Mouse (Mus musculus): ENCODE measurements around the gene Socs4. TPM values are rescaled to one million over a fixed set of nuclear protein-coding genes. Genes with fewer than 3 reads are reported as not detected.

Socs4 gene
- total and polyA plus RNA-seq, 3 experiments, result 7.0 to 25.1 (median 13.2) TPM

DNA sequence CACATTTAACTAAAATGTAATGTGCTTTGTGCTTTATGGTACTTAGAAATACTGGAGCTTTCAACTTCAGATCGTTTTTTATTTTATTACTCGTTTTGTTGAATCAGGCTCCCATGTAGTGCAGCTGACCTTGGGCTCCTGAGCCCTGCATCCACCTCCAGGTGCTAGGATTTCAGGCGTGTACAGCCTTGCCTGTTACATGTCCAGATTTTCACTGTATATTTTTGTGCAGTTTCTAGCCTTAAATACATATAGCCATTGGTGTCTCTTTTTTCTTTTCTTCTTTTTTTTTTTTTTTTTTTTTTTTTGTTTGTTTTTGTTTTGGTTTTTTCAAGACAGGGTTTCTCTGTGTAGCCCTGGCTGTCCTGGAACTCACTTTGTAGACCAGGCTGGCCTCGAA, 4.8 kb downstream of the Socs4 start:
- no peaks in the 10 kb centered on the region for H3K27me3 ChIP-seq (replicated peaks)
- dilution Hi-C loops (cut with MboI; ENCODE audit: extremely low pct_ligation_motif_present, extremely low pct_unique_long_range_greater_than_20kb, low sequenced_read_pairs) (no loop called here), in situ Hi-C loops (cut with MboI; ENCODE audit: low pct_ligation_motif_present, low pct_unique_long_range_greater_than_20kb, low sequenced_read_pairs) (no loop called here)
- peaks cover 4 to 26% of the 10 kb centered on the region in 2 experiments; a peak in 2 of 4 replicates for H3K4me1 ChIP-seq (ENCODE audit: control insufficient read depth in 1 of 2, insufficient read depth in 2 of 2)
- DNase-seq (ENCODE audit: extremely low read depth), result no peak
- H3K9me3 ChIP-seq (replicated peaks; ENCODE audit: low read length), result no peaks in the 10 kb centered on the region
- H3K4me3 ChIP-seq (replicated peaks in 1 of 3; ENCODE audit: low read depth in 2 of 3, low read length in 2 of 3, poor library complexity in 1 of 3), result no peak overlapping the region
- H3K4me2 ChIP-seq (ENCODE audit: insufficient read depth, low read depth, poor library complexity, severe bottlenecking), result no peak overlapping the region
- peaks cover 12 to 30% of the 10 kb centered on the region in 2 experiments for H3K36me3 ChIP-seq (replicated peaks in 1 of 2; ENCODE audit: control insufficient read depth in 1 of 2, insufficient read depth in 1 of 2, low read length in 1 of 2)
- no peak overlapping the region for H3K9ac ChIP-seq (ENCODE audit: insufficient read depth, low read depth)
- TF ChIP-seq TBP (conservative IDR thresholded peaks at IDR 0.05; ENCODE audit: low read depth, low read length) (no peak), RAD21 (IDR thresholded peaks at IDR 0.05; ENCODE audit: low read depth, low read length) (no peak), CTCF (conservative IDR thresholded peaks at IDR 0.05 in 1 of 2, IDR thresholded peaks at IDR 0.05 in 1 of 2; ENCODE audit: low read depth in 2 of 2, low read length in 2 of 2) (no peak), ZC3H11A (IDR thresholded peaks at IDR 0.05; ENCODE audit: low read depth, low read length) (no peak), JUND (conservative IDR thresholded peaks at IDR 0.05; ENCODE audit: low read depth, low read length) (no peak), SIN3A (IDR thresholded peaks at IDR 0.05; ENCODE audit: low read length) (no peak), E2F4 (IDR thresholded peaks at IDR 0.05; ENCODE audit: insufficient replicate concordance, low read depth, low read length) (no peak), ZMIZ1 (IDR thresholded peaks at IDR 0.05; ENCODE audit: low read depth, low read length) (no peak), KAT2A (IDR thresholded peaks at IDR 0.05; ENCODE audit: insufficient replicate concordance, low read length) (no peak), UBTF (IDR thresholded peaks at IDR 0.05; ENCODE audit: low read depth, low read length) (no peak), CHD2 (IDR thresholded peaks at IDR 0.05; ENCODE audit: low read length) (no peak)
- H3K27ac ChIP-seq (ENCODE audit: insufficient read depth, low read depth), result no peak overlapping the region
- peaks cover 62% of the 10 kb centered on the region for H3K79me2 ChIP-seq (replicated peaks; ENCODE audit: control insufficient read depth, extremely low read depth, insufficient read depth, poor library complexity, severe bottlenecking)

DNA sequence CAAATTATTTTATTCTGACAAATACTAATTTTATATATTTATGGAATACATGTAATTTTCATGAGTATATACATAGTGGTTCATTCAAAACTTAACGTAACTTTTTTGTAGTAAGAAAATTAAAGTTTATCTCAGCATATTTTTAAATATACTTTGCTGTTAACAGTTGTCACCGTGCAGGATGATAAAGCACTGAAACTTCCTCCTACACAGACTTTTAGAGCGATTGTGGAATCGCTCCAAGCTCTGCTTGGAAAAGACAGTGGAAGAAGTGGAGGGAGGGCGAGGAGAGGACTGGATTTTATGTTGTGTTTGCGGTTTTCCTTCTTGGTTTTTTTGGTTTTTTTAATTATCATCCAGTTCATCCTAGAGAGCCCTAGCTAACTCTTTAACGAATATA, 6.8 kb downstream of the Socs4 start:
- in situ Hi-C loops (cut with MboI; ENCODE audit: low pct_ligation_motif_present, low pct_unique_long_range_greater_than_20kb, low sequenced_read_pairs) (no loop called here), dilution Hi-C loops (cut with MboI; ENCODE audit: extremely low pct_ligation_motif_present, extremely low pct_unique_long_range_greater_than_20kb, low sequenced_read_pairs) (no loop called here)
- no peak overlapping the region for H3K27ac ChIP-seq (ENCODE audit: insufficient read depth, low read depth)
- peaks cover 4 to 25% of the 10 kb centered on the region in 2 experiments; a peak in 2 of 4 replicates for H3K4me1 ChIP-seq (ENCODE audit: control insufficient read depth in 1 of 2, insufficient read depth in 2 of 2)
- no peak overlapping the region for H3K9ac ChIP-seq (ENCODE audit: insufficient read depth, low read depth)
- no peak for DNase-seq (ENCODE audit: extremely low read depth)
- no peaks in the 10 kb centered on the region for H3K9me3 ChIP-seq (replicated peaks; ENCODE audit: low read length)
- H3K4me3 ChIP-seq (replicated peaks in 1 of 3; ENCODE audit: low read depth in 2 of 3, low read length in 2 of 3, poor library complexity in 1 of 3), result no peak overlapping the region
- no peak for TF ChIP-seq NRF1 (IDR thresholded peaks at IDR 0.05; ENCODE audit: low read depth, low read length)
- no peak for TF ChIP-seq SMC3 (IDR thresholded peaks at IDR 0.05; ENCODE audit: low read depth, low read length)
- no peak for TF ChIP-seq USF2 (conservative IDR thresholded peaks at IDR 0.05; ENCODE audit: low read depth, low read length)
- no peak for TF ChIP-seq HCFC1 (IDR thresholded peaks at IDR 0.05; ENCODE audit: low read depth, low read length)
- no peak for TF ChIP-seq GABPA (IDR thresholded peaks at IDR 0.05; ENCODE audit: insufficient replicate concordance, low read depth, low read length)
- no peak for TF ChIP-seq JUN (IDR thresholded peaks at IDR 0.05; ENCODE audit: insufficient read depth, low read depth, low read length)
- TF ChIP-seq MAZ (IDR thresholded peaks at IDR 0.05; ENCODE audit: low read depth, low read length), result no peak
- TF ChIP-seq USF1 (IDR thresholded peaks at IDR 0.05; ENCODE audit: low read depth, low read length), result no peak
- no peak for TF ChIP-seq KAT2A (IDR thresholded peaks at IDR 0.05; ENCODE audit: insufficient replicate concordance, low read length)
- no peak for TF ChIP-seq UBTF (IDR thresholded peaks at IDR 0.05; ENCODE audit: low read depth, low read length)
- TF ChIP-seq BHLHE40 (IDR thresholded peaks at IDR 0.05; ENCODE audit: low read depth, low read length), result no peak
- no peak for TF ChIP-seq CHD1 (IDR thresholded peaks at IDR 0.05; ENCODE audit: low read depth, low read length)
- TF ChIP-seq POLR2A (IDR thresholded peaks at IDR 0.05; ENCODE audit: low read depth, low read length), result no peak
- no peak for TF ChIP-seq E2F4 (IDR thresholded peaks at IDR 0.05; ENCODE audit: insufficient replicate concordance, low read depth, low read length)
- TF ChIP-seq MYC (IDR thresholded peaks at IDR 0.05; ENCODE audit: low read depth, low read length), result no peak
- no peaks in the 10 kb centered on the region for H3K27me3 ChIP-seq (replicated peaks)
- H3K36me3 ChIP-seq (replicated peaks in 1 of 2; ENCODE audit: control insufficient read depth in 1 of 2, insufficient read depth in 1 of 2, low read length in 1 of 2), result peaks cover 12 to 36% of the 10 kb centered on the region in 2 experiments
- peaks cover 64% of the 10 kb centered on the region for H3K79me2 ChIP-seq (replicated peaks; ENCODE audit: control insufficient read depth, extremely low read depth, insufficient read depth, poor library complexity, severe bottlenecking)
- H3K4me2 ChIP-seq (ENCODE audit: insufficient read depth, low read depth, poor library complexity, severe bottlenecking), result no peak overlapping the region
